Mouse (Mus musculus) bone marrow, adult 2 months (tissue): ENCODE measurements around the gene Egr4.

Experiments used
- CTCF ChIP-seq: fragments of 200-500 bp; IDR thresholded peaks from 2 replicates; pipeline ENCODE4 v1.5.1; 2011; ENCODE audit warnings: low read length, control low read depth; ENCODE audit not compliant: control insufficient read depth, insufficient read depth
- POLR2A ChIP-seq: fragments of 200-500 bp; IDR thresholded peaks from 2 replicates; pipeline ENCODE4 v1.6.1; 2011; ENCODE audit warnings: low read depth, mild to moderate bottlenecking, control low read depth, low read length, borderline replicate concordance; ENCODE audit not compliant: control insufficient read depth

DNA sequence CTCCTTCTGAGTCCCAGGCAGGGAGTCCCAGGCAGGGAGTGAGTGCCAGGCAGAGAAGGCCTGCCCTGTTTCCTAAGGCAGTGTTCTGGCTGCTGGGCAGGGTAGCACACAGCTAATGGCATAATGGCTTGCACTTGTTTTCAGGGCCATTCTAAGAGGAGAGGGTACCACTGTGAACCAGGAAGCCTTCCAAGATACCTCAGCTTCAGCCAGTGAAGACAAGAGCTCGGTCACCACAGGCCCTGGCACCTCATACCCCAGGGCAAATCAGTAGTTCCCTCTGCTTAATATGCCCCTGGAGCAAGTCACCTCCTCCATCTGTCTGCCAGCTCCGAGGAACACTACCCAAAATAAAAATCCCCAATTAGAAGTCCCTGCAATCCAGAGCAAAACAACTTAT, 9.4 kb upstream of the Egr4 start:
- TF ChIP-seq POLR2A (no peak), CTCF (no peak)
